Mouse (Mus musculus) MEL (cell line): ENCODE results near the gene Ctnnd2.

Experiments used
- HCFC1 ChIP-seq: IDR thresholded peaks from 2 replicates; pipeline ENCODE4 v1.6.1; 2012; ENCODE audit warnings: low read depth, mild to moderate bottlenecking, inconsistent platforms, low read length, improper control_type of control experiment, moderate library complexity
- MAFK ChIP-seq: IDR thresholded peaks from 2 replicates; pipeline ENCODE4 v1.6.1; 2011; ENCODE audit warnings: low read depth, mild to moderate bottlenecking, low read length, improper control_type of control experiment, borderline replicate concordance
- MAX ChIP-seq: IDR thresholded peaks from 2 replicates; pipeline ENCODE4 v1.6.1; 2011; ENCODE audit warnings: low read length, improper control_type of control experiment
- MEF2A ChIP-seq: IDR thresholded peaks from 2 replicates; pipeline ENCODE4 v1.6.1; 2014; ENCODE audit warnings: low read depth, mild to moderate bottlenecking, inconsistent platforms, low read length, improper control_type of control experiment; ENCODE audit not compliant: poor library complexity, insufficient replicate concordance, severe bottlenecking; ENCODE audit errors: extremely low read depth
- POLR2AphosphoS2 ChIP-seq: IDR thresholded peaks from 2 replicates; pipeline ENCODE4 v1.6.1; 2011; ENCODE audit warnings: low read length, improper control_type of control experiment
- POLR2AphosphoS5 ChIP-seq: IDR thresholded peaks from 2 replicates; pipeline ENCODE4 v1.6.1; 2012; ENCODE audit warnings: low read depth, borderline replicate concordance, mild to moderate bottlenecking, inconsistent platforms, low read length, moderate library complexity, mixed read lengths
- USF1 ChIP-seq: IDR thresholded peaks from 2 replicates; pipeline ENCODE4 v1.6.1; 2014; ENCODE audit warnings: low read depth, mild to moderate bottlenecking, inconsistent platforms, low read length, improper control_type of control experiment, moderate library complexity

GRCm38 (mm10) chr15:30958513-30958912 is 786.1 kb downstream of the Ctnnd2 start:
- TF ChIP-seq MEF2A (no peak), POLR2AphosphoS2 (no peak), MAFK (no peak), USF1 (no peak), HCFC1 (no peak), MAX (no peak), POLR2AphosphoS5 (no peak)
